Mouse (Mus musculus) stomach, embryonic 16.5 days (tissue): ENCODE measurements at regions not wholly inside any gene's neighbourhood (a gene's known extent, or its start where the extent isn't known, plus 50 kb on each side); places are given as distances from the start of the nearest gene placed in this dataset.
"Not testable (repeated sequence)": the region's sequence is repeated elsewhere in the genome, so short reads cannot be mapped to it uniquely, and the experiment has no call there.

Experiments used
- ATAC-seq: fragments of 200-750 bp; cut with Nextera tagmentation; 2 replicates; pipeline ENCODE4 v1.8.0; 2017; ENCODE audit warnings: moderate number of reproducible peaks, moderate TSS enrichment; ENCODE audit not compliant: insufficient read depth, low FRiP score
- H3K27ac ChIP-seq: fragments of 300-500 bp; sonication (generic); 2 replicates; pipeline ENCODE4 v1.5.1; 2014; ENCODE audit warnings: low read length
- H3K27me3 ChIP-seq: fragments of 300-500 bp; sonication (generic); 2 replicates; pipeline ENCODE4 v1.6.1; 2014; ENCODE audit warnings: low read length, control low read depth, mixed read lengths; ENCODE audit not compliant: control insufficient read depth, insufficient read depth
- H3K36me3 ChIP-seq: fragments of 300-500 bp; sonication (generic); 2 replicates; pipeline ENCODE4 v1.6.1; 2014; ENCODE audit warnings: low read length; ENCODE audit not compliant: control insufficient read depth, insufficient read depth
- H3K4me1 ChIP-seq: fragments of 300-500 bp; sonication (generic); 2 replicates; pipeline ENCODE4 v1.6.1; 2014; ENCODE audit warnings: low read length, control low read depth, mixed read lengths; ENCODE audit not compliant: control insufficient read depth, insufficient read depth
- H3K4me2 ChIP-seq: fragments of 300-500 bp; sonication (generic); 2 replicates; pipeline ENCODE4 v1.6.1; 2014; ENCODE audit warnings: low read depth, low read length, mixed read lengths
- H3K4me3 ChIP-seq: fragments of 300-500 bp; sonication (generic); replicated peaks from 2 replicates; pipeline ENCODE4 v1.5.1; 2014; ENCODE audit warnings: mild to moderate bottlenecking, low read length
- H3K9ac ChIP-seq: fragments of 300-500 bp; sonication (generic); 2 replicates; pipeline ENCODE4 v1.6.1; 2014; ENCODE audit warnings: low read length
- H3K9me3 ChIP-seq: fragments of 300-500 bp; sonication (generic); replicated peaks from 2 replicates; pipeline ENCODE4 v1.6.1; 2016; ENCODE audit warnings: low read length, control low read depth; ENCODE audit not compliant: control insufficient read depth
- WGBS: fragments of 180-500 bp; shearing (Covaris S2); extraction: QIAGEN DNeasy Blood & Tissue Kit; methylation state at CpG from one replicate; pipeline ENCODE4 v1.1.7; 2014; 5-methylcytosine and 5-hydroxymethylcytosine counted together

GRCm38 (mm10) chr5:67487965-67488409 is 59.9 kb upstream of the Bend4 start:
- no peak overlapping the region for H3K4me2 ChIP-seq
- ATAC-seq = no peak
- H3K27ac ChIP-seq = no peak overlapping the region
- H3K9me3 ChIP-seq = no peaks in the 10 kb centered on the region
- no peaks in the 10 kb centered on the region for H3K4me1 ChIP-seq
- no peak overlapping the region for H3K4me3 ChIP-seq
- no peak overlapping the region for H3K9ac ChIP-seq
- no peaks in the 10 kb centered on the region for H3K27me3 ChIP-seq
- H3K36me3 ChIP-seq = no peaks in the 10 kb centered on the region
- WGBS = 42% methylated on average over 11 of the region's 11 CpGs

GRCm38 (mm10) chr5:67490709-67491108 is 62.6 kb upstream of the Bend4 start:
- ATAC-seq, H3K9ac ChIP-seq, H3K36me3 ChIP-seq, H3K27me3 ChIP-seq, H3K4me3 ChIP-seq, H3K27ac ChIP-seq, H3K9me3 ChIP-seq, H3K4me1 ChIP-seq, H3K4me2 ChIP-seq: not testable (repeated sequence)

- 20% methylated on average over 9 of the region's 9 CpGs for WGBS
- peak; percentile 68; the same call in 1 of the 2 replicates for ATAC-seq
- Histone ChIP-seq H3K27ac (no peak overlapping the region), H3K4me1 (no peaks in the 10 kb centered on the region), H3K27me3 (no peaks in the 10 kb centered on the region), H3K9me3 (no peaks in the 10 kb centered on the region), H3K9ac (no peak overlapping the region), H3K4me2 (no peak overlapping the region), H3K4me3 (no peak overlapping the region), H3K36me3 (no peaks in the 10 kb centered on the region)
Measured at GRCm38 (mm10) chr5:67492893-67493302, 64.8 kb upstream of the Bend4 start.

GRCm38 (mm10) chr5:67496710-67497109 is 68.6 kb upstream of the Bend4 start:
- no peak for ATAC-seq
- Histone ChIP-seq H3K9me3 (no peaks in the 10 kb centered on the region), H3K9ac (no peak overlapping the region), H3K4me2 (no peak overlapping the region), H3K27ac (no peak overlapping the region), H3K27me3 (no peaks in the 10 kb centered on the region), H3K4me3 (no peak overlapping the region), H3K4me1 (no peaks in the 10 kb centered on the region), H3K36me3 (no peaks in the 10 kb centered on the region)
- 72% methylated on average over 7 of the region's 7 CpGs for WGBS

- WGBS = 88% methylated on average over 5 of the region's 5 CpGs
- H3K9me3 ChIP-seq = no peaks in the 10 kb centered on the region
- H3K9ac ChIP-seq = no peak overlapping the region
- no peaks in the 10 kb centered on the region for H3K36me3 ChIP-seq
- H3K4me1 ChIP-seq = no peaks in the 10 kb centered on the region
- H3K27ac ChIP-seq = no peak overlapping the region
- no peak overlapping the region for H3K4me2 ChIP-seq
- no peak overlapping the region for H3K4me3 ChIP-seq
- ATAC-seq = no peak
- H3K27me3 ChIP-seq = no peaks in the 10 kb centered on the region
Measured at GRCm38 (mm10) chr5:67520251-67520650, 87.4 kb upstream of the Shisa3 start.

- 61% methylated on average over 3 of the region's 3 CpGs for WGBS
- H3K27ac ChIP-seq = no peak overlapping the region
- ATAC-seq = no peak
Measured at GRCm38 (mm10) chr5:67521423-67521912, 86.2 kb upstream of the Shisa3 start.

GRCm38 (mm10) chr5:67530149-67530548 is 77.5 kb upstream of the Shisa3 start:
- no peak overlapping the region for H3K4me3 ChIP-seq
- WGBS = 39% methylated on average over 5 of the region's 5 CpGs
- no peaks in the 10 kb centered on the region for H3K36me3 ChIP-seq
- no peak for ATAC-seq
- no peak overlapping the region for H3K4me2 ChIP-seq
- H3K4me1 ChIP-seq = no peaks in the 10 kb centered on the region
- no peak overlapping the region for H3K27ac ChIP-seq
- no peaks in the 10 kb centered on the region for H3K27me3 ChIP-seq
- no peaks in the 10 kb centered on the region for H3K9me3 ChIP-seq
- H3K9ac ChIP-seq = no peak overlapping the region

More at GRCm38 (mm10) chr5:67521423-67521912, 86.2 kb upstream of the Shisa3 start:
- Histone ChIP-seq H3K36me3 (no peaks in the 10 kb centered on the region), H3K4me3 (no peak overlapping the region), H3K27me3 (no peaks in the 10 kb centered on the region), H3K4me1 (no peaks in the 10 kb centered on the region), H3K9me3 (no peaks in the 10 kb centered on the region), H3K9ac (no peak overlapping the region), H3K4me2 (no peak overlapping the region)

- Histone ChIP-seq H3K9ac (no peak overlapping the region), H3K36me3 (no peaks in the 10 kb centered on the region), H3K27ac (no peak overlapping the region), H3K27me3 (no peaks in the 10 kb centered on the region), H3K9me3 (no peaks in the 10 kb centered on the region), H3K4me1 (no peaks in the 10 kb centered on the region), H3K4me2 (no peak overlapping the region), H3K4me3 (no peak overlapping the region)
- 38% methylated on average over 8 of the region's 8 CpGs for WGBS
- ATAC-seq = no peak
Measured at GRCm38 (mm10) chr5:67530957-67531356, 76.7 kb upstream of the Shisa3 start.

GRCm38 (mm10) chr5:67532351-67532750 is 75.3 kb upstream of the Shisa3 start:
- H3K4me3 ChIP-seq = peak overlapping the region; percentile 25; the same call in 1 of the 2 replicates
- H3K27ac ChIP-seq = no peak overlapping the region

More at GRCm38 (mm10) chr5:67532351-67532750, 75.3 kb upstream of the Shisa3 start:
- whole genome bisulfite sequencing = 2% methylated on average over 12 of the region's 12 CpGs
- Histone ChIP-seq H3K4me2 (peak overlapping the region; percentile 42), H3K36me3 (no peaks in the 10 kb centered on the region), H3K9me3 (no peaks in the 10 kb centered on the region), H3K9ac (no peak overlapping the region), H3K4me1 (no peaks in the 10 kb centered on the region), H3K27me3 (no peaks in the 10 kb centered on the region)
- peak; percentile 60; the same call in 1 of the 2 replicates for ATAC-seq
